Comparison of ENCODE assay signal across 8 mouse cellular contexts in the genomic region with DNA sequence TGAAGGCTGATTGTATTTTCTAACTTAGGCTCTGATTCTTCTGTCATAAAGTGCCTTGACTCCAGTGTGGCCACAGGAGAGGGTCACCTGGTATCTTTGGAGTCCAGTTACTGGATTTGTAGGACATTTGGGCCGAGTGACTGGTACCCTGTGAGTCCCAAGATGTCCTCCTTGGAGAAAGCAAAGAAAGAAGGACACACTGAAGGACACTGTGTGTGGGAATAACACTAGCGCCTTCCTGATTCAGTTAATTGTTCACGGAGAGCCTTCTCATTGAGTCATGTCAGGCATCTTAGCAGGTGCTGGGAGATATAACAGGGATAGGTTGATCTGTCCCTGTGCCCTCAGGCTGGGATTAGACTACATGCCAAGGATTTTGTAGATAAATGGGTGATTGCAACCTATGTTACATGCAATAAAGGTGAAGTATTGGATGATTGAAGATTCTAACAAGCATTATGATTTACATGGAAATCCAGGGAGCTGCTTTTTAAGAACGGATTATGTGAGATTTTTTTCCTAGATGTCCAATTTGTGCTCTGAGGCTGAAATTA. TPM values are rescaled to one million over a fixed set of nuclear protein-coding genes. Genes with fewer than 3 reads are reported as not detected.
DNase-seq lines count a peak whose midpoint lies in the region; ATAC-seq and TF ChIP-seq lines count a peak whose summit lies in the region.

No protein-coding gene starts in this region.

- DNase-seq in heart, postnatal 4 days: no peak
- DNase-seq in G1E (ENCODE audit: low spot score): no peak
- peak; percentile 81 for DNase-seq in gonadal fat pad, adult 2 months (ENCODE audit: low read depth)
- no peak for DNase-seq in midbrain, embryonic 10.5 days (ENCODE audit: low spot score)
- DNase-seq in left cerebral cortex, postnatal 4 days: no peak
- no peak for DNase-seq in gastrocnemius, postnatal 10 days
- no peak for DNase-seq in kidney, postnatal 10 days

- 36% methylated on average over 4 of the region's 4 CpGs for WGBS in heart, embryonic 12.5 days
- WGBS in midbrain, embryonic 10.5 days: 45% methylated on average over 4 of the region's 4 CpGs

- peaks cover 2% of the 10 kb centered on the region for H3K36me3 ChIP-seq in heart, embryonic 12.5 days
- H3K36me3 ChIP-seq in G1E (replicated peaks): peaks cover 27% of the 10 kb centered on the region
- peaks cover 12% of the 10 kb centered on the region for H3K36me3 ChIP-seq in midbrain, embryonic 10.5 days

- peaks cover 30% of the 10 kb centered on the region for H3K4me1 ChIP-seq in heart, embryonic 12.5 days (replicated peaks)
- H3K4me1 ChIP-seq in G1E (ENCODE audit: insufficient read depth, low read depth, low read length): peaks cover 35% of the 10 kb centered on the region
- peaks cover 44% of the 10 kb centered on the region for H3K4me1 ChIP-seq in midbrain, embryonic 10.5 days

- ATAC-seq in heart, embryonic 12.5 days (ENCODE audit: insufficient number of reproducible peaks, low FRiP score): no peak
- ATAC-seq in G1E (ENCODE audit: extremely low read depth, insufficient number of reproducible peaks, low FRiP score, poor library complexity, severe bottlenecking): no peak

- H3K9ac ChIP-seq in heart, embryonic 12.5 days: peak overlapping the region; percentile 85

- H3K27me3 ChIP-seq in heart, embryonic 12.5 days (replicated peaks): no peaks in the 10 kb centered on the region
- no peaks in the 10 kb centered on the region for H3K27me3 ChIP-seq in G1E (ENCODE audit: insufficient read depth, low read length)
- H3K27me3 ChIP-seq in midbrain, embryonic 10.5 days (ENCODE audit: low read depth, poor library complexity, severe bottlenecking): no peaks in the 10 kb centered on the region

- H3K9me3 ChIP-seq in heart, embryonic 12.5 days (replicated peaks): no peaks in the 10 kb centered on the region
- no peaks in the 10 kb centered on the region for H3K9me3 ChIP-seq in G1E (replicated peaks)
- no peaks in the 10 kb centered on the region for H3K9me3 ChIP-seq in midbrain, embryonic 10.5 days (replicated peaks)

- peak overlapping the region; percentile 65 for H3K4me3 ChIP-seq in heart, embryonic 12.5 days
- H3K4me3 ChIP-seq in G1E (ENCODE audit: low read depth, low read length): peak overlapping the region; percentile 95
- H3K4me3 ChIP-seq in midbrain, embryonic 10.5 days: peak overlapping the region; percentile 91

- peak overlapping the region; percentile 55; the same call in 1 of the 2 replicates for H3K27ac ChIP-seq in heart, embryonic 12.5 days (ENCODE audit: poor library complexity, severe bottlenecking)
- peak overlapping the region; percentile 99 for H3K27ac ChIP-seq in midbrain, embryonic 10.5 days (replicated peaks)

- TF ChIP-seq CTCF in G1E (IDR thresholded peaks at IDR 0.05; ENCODE audit: low read depth, low read length): no peak

- intact Hi-C loops in left cerebral cortex, postnatal 4 days (cut with DNase I): no loop called here

- H3K4me2 ChIP-seq in heart, embryonic 12.5 days: peak overlapping the region; percentile 69

RNA-seq across cellular contexts. Expression of a gene that starts 1.5 kb away (rescaled TPM):
- 2.4 and 2.5 TPM in 2 replicates for polyA plus RNA-seq in heart, embryonic 12.5 days (2016; fragmentation: Nextera tagmentation; extraction: Ambion mirVana)
- total RNA-seq in heart, postnatal 4 days (2021): 1 to 10 TPM; 4.7 to 4.9 TPM
- total RNA-seq in G1E (2014; fragmentation: Nextera tagmentation) (21.8 and 23.6 TPM in 2 replicates), G1E (2017) (17.3 and 23.0 TPM in 2 replicates)
- 0.99 and 1.1 TPM in 2 replicates for polyA plus RNA-seq in G1E (2012)
- polyA plus RNA-seq in gonadal fat pad, adult 2 months (2012; rRNA removed): 0.54 and 1.1 TPM in 2 replicates
- 3.6 and 3.8 TPM in 2 replicates for polyA plus RNA-seq in midbrain, embryonic 10.5 days (2016; fragmentation: Nextera tagmentation; extraction: Ambion mirVana)
- total RNA-seq in left cerebral cortex, postnatal 4 days (2021): 10 to 100 TPM; 14.1 to 16.4 TPM
- total RNA-seq in gastrocnemius, postnatal 10 days (2021): 1 to 10 TPM; 2.6 to 3.9 TPM

RNA-seq across cellular contexts. Expression of a gene that starts 1.7 kb away (rescaled TPM):
- 79.6 and 86.3 TPM in 2 replicates for polyA plus RNA-seq in heart, embryonic 12.5 days (2016; fragmentation: Nextera tagmentation; extraction: Ambion mirVana)
- total RNA-seq in heart, postnatal 4 days (2021): 10 to 100 TPM; 26.2 to 26.8 TPM
- total RNA-seq in G1E (2014; fragmentation: Nextera tagmentation) (31.4 and 33.6 TPM in 2 replicates), G1E (2017) (76.5 and 87.0 TPM in 2 replicates)
- 12.7 and 16.4 TPM in 2 replicates for polyA plus RNA-seq in G1E (2012)
- 11.1 and 22.0 TPM in 2 replicates for polyA plus RNA-seq in gonadal fat pad, adult 2 months (2012; rRNA removed)
- 82.3 and 86.2 TPM in 2 replicates for polyA plus RNA-seq in midbrain, embryonic 10.5 days (2016; fragmentation: Nextera tagmentation; extraction: Ambion mirVana)
- 10 to 100 TPM; 88.4 to 96.8 TPM for total RNA-seq in left cerebral cortex, postnatal 4 days (2021)
- 10 to 100 TPM; 11.3 to 14.1 TPM for total RNA-seq in gastrocnemius, postnatal 10 days (2021)
